Mouse (Mus musculus) erythroblast, embryonic 14.5 days (primary cell): ENCODE measurements around the gene Ephb3.

Experiments
- GATA1 ChIP-seq: IDR thresholded peaks from 2 replicates; pipeline ENCODE4 v1.6.1; 2012; ENCODE audit warnings: low read length, inconsistent platforms, mixed read lengths
- TAL1 ChIP-seq: IDR thresholded peaks from 3 replicates; pipeline ENCODE4 v1.6.1; 2012; ENCODE audit warnings: low read length, inconsistent platforms, mixed read lengths

DNA sequence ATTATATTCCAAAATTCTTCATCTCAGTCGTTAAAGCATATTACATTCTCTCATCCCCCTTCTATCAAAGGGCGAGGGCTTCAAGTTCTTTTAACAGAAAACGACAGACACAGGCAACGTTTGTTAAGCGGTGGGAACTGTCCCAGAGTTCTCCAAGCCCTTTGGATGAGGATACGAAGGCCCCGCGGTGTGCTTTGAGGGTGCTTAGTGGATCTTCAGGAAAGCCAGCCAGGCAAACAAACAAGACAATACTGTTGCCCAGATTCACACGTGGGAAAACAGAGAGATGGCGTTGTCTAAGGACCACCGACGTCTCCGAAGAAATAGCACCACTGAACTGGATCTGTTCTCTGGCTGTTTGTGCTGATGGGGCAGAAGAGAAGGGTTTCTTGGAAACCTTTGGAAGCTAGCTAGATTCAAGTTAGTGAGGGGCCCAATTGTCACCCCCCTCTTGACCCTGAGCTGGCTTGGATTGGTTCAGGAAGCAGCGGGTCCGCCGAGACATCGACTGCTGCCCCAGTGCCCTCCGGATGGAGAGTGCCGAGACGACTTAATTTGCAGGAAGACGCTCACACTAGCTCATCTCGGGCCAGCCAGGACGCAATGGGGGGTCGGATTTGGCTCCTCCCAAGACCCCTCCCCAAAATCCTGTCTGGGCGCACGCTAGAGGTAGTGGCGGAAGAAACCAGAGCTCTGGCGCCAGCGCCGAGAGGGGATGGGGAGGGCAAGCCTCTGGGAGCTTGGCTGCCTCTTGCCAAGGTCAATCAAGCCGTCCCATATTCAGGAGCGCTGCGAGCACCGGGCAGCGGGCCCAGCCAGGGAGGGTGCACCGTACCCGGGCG, 43.5 kb downstream of the Ephb3 start:
- TF ChIP-seq TAL1 (no peak), GATA1 (no peak)
